Mouse (Mus musculus): Measurements from ENCODE around the gene Ptcd2. TPM values are rescaled to one million over a fixed set of nuclear protein-coding genes. Genes with fewer than 3 reads are reported as not detected.
A peak's percentile ranks its signal among the peaks of the same experiment; 100 is the strongest.

Gene Ptcd2
- polyA plus RNA-seq, 1 experiment from 2014 or later: 53.2 TPM

DNA sequence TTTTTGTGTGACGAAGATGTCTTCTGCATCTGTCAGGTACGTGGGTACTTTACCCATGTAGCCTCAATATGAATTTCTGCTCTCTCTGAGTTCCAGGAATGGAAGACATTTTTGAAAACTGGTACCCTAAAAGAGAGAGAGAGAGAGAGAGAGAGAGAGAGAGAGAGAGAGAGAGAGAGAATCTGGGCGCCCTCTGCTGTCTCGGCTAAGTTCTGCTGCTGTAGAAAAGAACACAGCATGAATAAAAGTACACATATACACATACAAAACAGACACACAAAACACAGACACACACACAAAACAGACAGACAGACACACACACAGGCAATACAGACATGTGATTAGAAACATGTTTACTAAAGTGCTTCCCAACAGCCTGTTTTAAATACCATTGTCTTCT, 27.4 kb downstream of the Ptcd2 start:
- H3K4me1 ChIP-seq: no peaks in the 10 kb centered on the region
- WGBS: 54% methylated on average over 4 of the region's 4 CpGs
- no peaks in the 10 kb centered on the region for H3K27me3 ChIP-seq (replicated peaks)
- H3K9me3 ChIP-seq: no peaks in the 10 kb centered on the region
- no peak overlapping the region for H3K27ac ChIP-seq
- peaks cover 21% of the 10 kb centered on the region for H3K36me3 ChIP-seq (replicated peaks)
- ATAC-seq (replicated peaks): peak; percentile 42; the same call in 1 of the 2 replicates
- H3K9ac ChIP-seq: no peak overlapping the region
- no peak overlapping the region for H3K4me2 ChIP-seq
- H3K4me3 ChIP-seq: no peak overlapping the region

DNA sequence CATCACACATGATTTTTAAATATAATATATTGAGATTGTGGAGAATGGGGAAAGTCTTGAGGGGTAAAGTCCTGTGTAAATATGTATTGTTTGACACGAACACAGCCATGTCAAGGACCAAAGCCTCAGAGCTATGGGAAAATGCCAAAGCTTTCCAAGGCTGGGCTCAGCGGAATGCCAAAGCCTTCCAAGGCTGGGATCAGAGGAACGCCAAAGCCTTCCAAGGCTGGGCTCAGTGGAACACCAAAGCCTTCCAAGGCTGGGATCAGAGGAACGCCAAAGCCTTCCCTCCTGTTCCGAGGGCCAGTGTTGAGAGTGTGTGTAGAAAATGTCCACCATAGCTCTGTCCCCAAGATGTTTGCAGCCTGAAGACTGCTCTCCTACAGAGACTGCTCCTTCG, 28.1 kb downstream of the Ptcd2 start:
- Histone ChIP-seq H3K27me3 (replicated peaks) (no peaks in the 10 kb centered on the region), H3K4me1 (no peaks in the 10 kb centered on the region), H3K9ac (no peak overlapping the region), H3K4me2 (no peak overlapping the region), H3K36me3 (replicated peaks) (peaks cover 19% of the 10 kb centered on the region), H3K4me3 (no peak overlapping the region), H3K27ac (no peak overlapping the region), H3K9me3 (no peaks in the 10 kb centered on the region)
- ATAC-seq (replicated peaks): no peak
- WGBS: 93% methylated on average over 6 of the region's 6 CpGs

DNA sequence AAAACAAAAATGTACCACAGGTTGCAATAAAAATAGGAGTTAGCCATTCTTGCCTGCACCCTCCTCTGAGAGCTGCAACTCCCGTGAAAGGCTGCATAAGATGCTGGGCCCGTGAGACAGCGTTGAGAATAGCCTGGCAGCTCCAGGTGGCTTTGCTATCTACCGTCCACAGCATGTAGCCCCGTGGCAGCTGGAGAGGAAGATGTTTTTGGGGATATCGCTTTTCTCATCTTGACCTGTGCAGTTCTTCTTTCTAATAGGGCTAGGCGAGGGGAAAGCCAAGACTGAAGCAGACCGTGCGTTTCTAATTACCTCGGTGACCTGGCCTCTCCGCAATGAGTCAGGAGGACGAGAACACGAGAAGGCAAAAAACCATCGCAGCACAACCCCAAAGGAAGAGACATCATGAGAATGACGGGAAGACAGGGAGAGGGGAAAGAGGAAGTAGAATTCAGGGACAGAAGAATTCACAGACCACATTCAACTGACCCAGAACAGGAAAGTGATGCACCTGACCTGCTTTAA, 29.8 kb downstream of the Ptcd2 start:
- Histone ChIP-seq H3K4me2 (no peak overlapping the region), H3K27ac (no peak overlapping the region), H3K9me3 (no peaks in the 10 kb centered on the region), H3K36me3 (replicated peaks) (peaks cover 5% of the 10 kb centered on the region), H3K4me1 (no peaks in the 10 kb centered on the region), H3K27me3 (replicated peaks) (no peaks in the 10 kb centered on the region), H3K9ac (no peak overlapping the region), H3K4me3 (no peak overlapping the region)
- no peak for ATAC-seq (replicated peaks)
- WGBS: 88% methylated on average over 15 of the region's 15 CpGs

DNA sequence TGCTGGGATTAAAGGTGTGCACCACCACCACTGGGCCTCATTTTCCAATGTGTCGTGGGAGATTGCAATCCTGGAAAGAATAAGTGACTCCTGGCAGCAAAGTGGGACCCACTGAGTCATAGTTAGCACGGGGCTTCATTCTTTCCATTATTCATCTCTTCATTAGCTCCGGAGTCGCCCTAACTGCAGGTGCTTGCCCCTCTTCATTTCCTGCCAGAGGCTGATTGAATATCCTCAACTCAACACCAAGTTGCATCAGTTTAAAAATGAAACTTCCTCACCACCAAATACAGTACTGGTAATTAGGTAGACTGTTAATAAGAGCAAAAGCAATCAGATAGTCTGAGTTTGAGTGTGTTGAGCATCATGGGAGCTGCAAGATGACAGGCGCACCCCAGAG, 30.4 kb downstream of the Ptcd2 start:
- Histone ChIP-seq H3K4me3 (no peak overlapping the region), H3K9me3 (no peaks in the 10 kb centered on the region), H3K27me3 (replicated peaks) (no peaks in the 10 kb centered on the region), H3K36me3 (replicated peaks) (no peaks in the 10 kb centered on the region), H3K27ac (no peak overlapping the region), H3K4me1 (no peaks in the 10 kb centered on the region), H3K4me2 (no peak overlapping the region), H3K9ac (no peak overlapping the region)
- WGBS: 92% methylated on average over 5 of the region's 5 CpGs
- no peak for ATAC-seq (replicated peaks)

DNA sequence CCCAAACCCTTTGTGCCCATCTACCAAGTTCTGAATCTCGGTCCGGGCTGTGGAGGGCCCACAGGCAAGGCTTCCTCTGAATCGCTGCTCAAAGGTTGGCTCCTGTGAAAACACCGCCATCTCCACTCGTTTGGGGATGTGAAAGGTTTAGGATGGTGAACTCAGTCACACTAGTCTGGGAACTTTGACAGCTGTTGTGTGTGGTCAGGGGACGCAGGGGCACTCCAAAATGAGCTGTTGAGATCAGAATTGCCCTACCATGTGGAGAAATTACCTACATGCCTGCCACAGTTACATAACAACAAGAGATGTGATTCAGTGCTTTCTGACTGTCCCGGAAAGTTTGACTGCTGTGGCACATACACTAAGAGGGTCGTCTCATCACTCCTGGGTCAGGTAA, 36.1 kb downstream of the Ptcd2 start:
- 91% methylated on average over 8 of the region's 8 CpGs for WGBS

DNA sequence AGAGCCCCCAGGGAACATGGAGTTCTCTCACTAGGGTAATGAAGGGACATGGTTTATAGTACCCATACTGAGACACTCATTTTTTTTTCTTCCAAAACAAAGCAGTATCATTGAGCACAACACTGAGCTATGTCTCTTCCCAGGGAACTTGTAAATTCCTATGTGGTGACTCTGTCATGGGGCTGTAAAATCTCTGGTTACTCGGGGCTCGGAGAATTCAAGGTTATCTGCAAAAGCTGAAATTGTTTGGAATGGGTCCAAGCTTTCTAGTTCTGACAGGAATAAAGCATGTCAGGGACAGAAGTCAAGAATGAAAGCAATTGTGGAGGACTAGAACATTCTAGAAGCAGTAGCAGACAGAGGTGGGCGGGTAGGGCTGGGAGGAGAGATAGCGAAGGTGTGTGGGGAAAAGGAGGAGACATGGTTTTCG, 36.6 kb downstream of the Ptcd2 start:
- Histone ChIP-seq H3K9me3 (no peaks in the 10 kb centered on the region), H3K27me3 (replicated peaks) (no peaks in the 10 kb centered on the region), H3K4me3 (no peak overlapping the region), H3K9ac (no peak overlapping the region), H3K36me3 (replicated peaks) (no peaks in the 10 kb centered on the region), H3K4me1 (no peaks in the 10 kb centered on the region), H3K27ac (no peak overlapping the region), H3K4me2 (no peak overlapping the region)
- no peak for ATAC-seq (replicated peaks)
- 85% methylated on average over 5 of the region's 5 CpGs for WGBS

More for the DNA sequence above, 36.1 kb downstream of the Ptcd2 start:
- H3K36me3 ChIP-seq (replicated peaks): no peaks in the 10 kb centered on the region
- no peaks in the 10 kb centered on the region for H3K9me3 ChIP-seq
- H3K27me3 ChIP-seq (replicated peaks): no peaks in the 10 kb centered on the region
- no peak for ATAC-seq (replicated peaks)
- no peak overlapping the region for H3K27ac ChIP-seq
- H3K4me2 ChIP-seq: no peak overlapping the region
- H3K9ac ChIP-seq: no peak overlapping the region
- H3K4me1 ChIP-seq: no peaks in the 10 kb centered on the region
- H3K4me3 ChIP-seq: no peak overlapping the region

DNA sequence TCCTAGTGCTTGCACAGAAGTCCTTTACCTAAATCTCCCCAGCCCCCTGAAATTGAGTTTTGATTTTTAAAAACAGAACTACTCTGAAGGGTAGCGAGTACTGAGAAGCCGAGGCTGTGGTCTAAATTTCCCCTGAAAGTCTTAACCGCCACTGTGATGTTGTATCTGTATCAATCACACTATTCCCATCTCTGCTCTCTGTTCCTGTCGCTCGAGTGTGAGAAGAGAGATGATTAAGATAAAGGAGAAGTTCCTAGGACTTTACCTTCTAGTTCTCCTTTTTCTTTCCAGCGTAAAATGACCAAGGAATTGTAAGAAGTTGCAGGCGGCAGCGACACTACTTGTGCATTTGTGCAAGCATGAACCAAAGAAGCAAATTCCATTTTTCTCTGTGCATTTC, 38.3 kb downstream of the Ptcd2 start:
- H3K36me3 ChIP-seq (replicated peaks): no peaks in the 10 kb centered on the region
- no peak for ATAC-seq (replicated peaks)
- no peaks in the 10 kb centered on the region for H3K9me3 ChIP-seq
- no peak overlapping the region for H3K4me2 ChIP-seq
- H3K4me1 ChIP-seq: no peaks in the 10 kb centered on the region
- no peak overlapping the region for H3K4me3 ChIP-seq
- 91% methylated on average over 8 of the region's 8 CpGs for WGBS
- H3K27ac ChIP-seq: no peak overlapping the region
- H3K27me3 ChIP-seq (replicated peaks): no peaks in the 10 kb centered on the region
- H3K9ac ChIP-seq: no peak overlapping the region

DNA sequence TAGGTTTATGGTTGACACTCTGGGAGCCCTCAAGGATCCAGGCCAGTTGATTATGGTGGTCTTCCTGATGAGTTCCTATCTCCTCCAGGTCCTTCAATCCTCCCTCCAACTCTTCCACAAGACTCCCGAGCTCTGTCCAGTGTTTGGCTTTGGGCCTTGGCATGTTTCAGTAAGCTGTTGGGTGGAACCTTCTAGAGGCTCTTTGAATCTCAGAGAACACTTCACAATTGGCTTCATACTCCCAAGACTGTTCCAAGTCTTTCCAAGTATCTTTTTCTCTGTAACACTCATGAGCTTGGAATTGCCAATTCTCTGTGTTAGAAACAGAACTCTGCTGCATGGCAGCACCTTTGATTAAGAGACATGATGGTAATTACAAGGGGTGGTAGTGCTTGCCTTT, 39.3 kb downstream of the Ptcd2 start:
- no peaks in the 10 kb centered on the region for H3K27me3 ChIP-seq (replicated peaks)
- no peak overlapping the region for H3K4me3 ChIP-seq
- no peak overlapping the region for H3K27ac ChIP-seq
- no peak for ATAC-seq (replicated peaks)
- H3K9me3 ChIP-seq: no peaks in the 10 kb centered on the region
- no peaks in the 10 kb centered on the region for H3K36me3 ChIP-seq (replicated peaks)
- no peak overlapping the region for H3K9ac ChIP-seq
- WGBS: 90% methylated on average over 1 of the region's 1 CpGs
- no peaks in the 10 kb centered on the region for H3K4me1 ChIP-seq
- H3K4me2 ChIP-seq: no peak overlapping the region

DNA sequence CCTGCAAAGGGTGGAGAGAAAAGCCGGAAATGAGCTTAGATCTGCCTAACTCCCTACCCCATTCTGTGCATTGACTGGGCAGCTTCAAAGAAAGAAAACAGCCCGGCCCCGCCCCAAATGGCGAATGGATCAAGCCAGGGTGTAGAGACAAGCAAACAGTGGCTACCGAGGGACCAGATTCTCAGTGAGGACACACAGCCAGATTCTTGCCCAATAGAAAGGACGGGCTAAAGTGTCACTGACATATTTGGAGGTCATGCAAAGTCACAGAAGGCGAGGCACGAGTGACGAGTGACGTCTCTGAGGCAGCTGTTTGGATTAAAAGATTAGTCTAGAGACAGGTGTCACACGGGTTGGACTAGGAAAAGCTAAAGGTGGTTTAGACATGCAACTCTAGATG, 40.1 kb downstream of the Ptcd2 start:
- no peaks in the 10 kb centered on the region for H3K36me3 ChIP-seq (replicated peaks)
- no peaks in the 10 kb centered on the region for H3K27me3 ChIP-seq (replicated peaks)
- no peak for ATAC-seq (replicated peaks)
- no peak overlapping the region for H3K9ac ChIP-seq
- 60% methylated on average over 11 of the region's 11 CpGs for WGBS
- H3K4me2 ChIP-seq: no peak overlapping the region
- H3K4me3 ChIP-seq: no peak overlapping the region
- H3K27ac ChIP-seq: no peak overlapping the region
- H3K9me3 ChIP-seq: no peaks in the 10 kb centered on the region
- H3K4me1 ChIP-seq: no peaks in the 10 kb centered on the region

DNA sequence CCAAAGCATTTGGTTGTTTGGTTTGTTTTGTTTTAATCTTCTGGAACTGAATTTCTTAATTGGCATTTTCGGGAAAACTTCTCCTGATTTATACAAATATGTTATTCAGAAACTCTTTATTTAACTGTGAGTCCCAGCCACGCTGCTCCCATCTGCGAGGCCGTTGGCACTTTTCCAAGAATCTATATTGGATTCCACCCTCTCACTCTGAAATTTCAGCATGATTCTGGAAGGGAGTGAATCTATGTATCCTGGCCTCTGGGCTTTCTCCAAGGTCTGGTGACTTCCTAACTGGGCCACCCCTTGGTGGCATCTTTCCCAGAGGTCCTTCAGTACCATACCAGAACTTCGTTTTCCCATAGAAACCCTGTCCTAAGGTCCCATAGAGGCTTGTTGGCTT, 40.7 kb downstream of the Ptcd2 start:
- ATAC-seq (replicated peaks): no peak
- WGBS: 70% methylated on average over 5 of the region's 5 CpGs
- no peak overlapping the region for H3K9ac ChIP-seq
- H3K4me2 ChIP-seq: no peak overlapping the region
- H3K27me3 ChIP-seq (replicated peaks): no peaks in the 10 kb centered on the region
- H3K9me3 ChIP-seq: no peaks in the 10 kb centered on the region
- no peak overlapping the region for H3K27ac ChIP-seq
- no peaks in the 10 kb centered on the region for H3K4me1 ChIP-seq
- no peaks in the 10 kb centered on the region for H3K36me3 ChIP-seq (replicated peaks)
- no peak overlapping the region for H3K4me3 ChIP-seq

DNA sequence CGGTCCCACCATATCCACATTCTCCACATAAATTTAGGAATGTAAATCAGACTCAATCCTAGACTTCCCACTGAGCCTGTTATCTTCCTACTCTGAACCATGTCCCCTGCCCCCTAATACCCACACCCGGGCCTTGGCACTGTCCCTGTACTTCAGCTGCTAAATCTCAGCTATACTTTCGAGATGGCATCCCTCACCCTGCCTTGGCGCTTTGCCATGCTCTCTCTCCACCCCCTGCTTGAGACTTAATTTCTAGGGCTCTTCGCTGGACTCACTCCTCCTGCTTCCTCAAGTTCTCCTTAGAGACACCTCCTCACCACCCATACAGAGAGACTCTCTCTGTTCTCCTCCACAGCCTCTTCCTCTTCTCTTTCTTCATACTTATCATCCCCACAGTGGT, 44.6 kb downstream of the Ptcd2 start:
- no peaks in the 10 kb centered on the region for H3K36me3 ChIP-seq (replicated peaks)
- 76% methylated on average over 5 of the region's 5 CpGs for WGBS
- H3K4me3 ChIP-seq: no peak overlapping the region
- no peak overlapping the region for H3K4me2 ChIP-seq
- H3K4me1 ChIP-seq: no peaks in the 10 kb centered on the region
- H3K9ac ChIP-seq: no peak overlapping the region
- no peak overlapping the region for H3K27ac ChIP-seq
- no peak for ATAC-seq (replicated peaks)
- H3K9me3 ChIP-seq: no peaks in the 10 kb centered on the region
- no peaks in the 10 kb centered on the region for H3K27me3 ChIP-seq (replicated peaks)

DNA sequence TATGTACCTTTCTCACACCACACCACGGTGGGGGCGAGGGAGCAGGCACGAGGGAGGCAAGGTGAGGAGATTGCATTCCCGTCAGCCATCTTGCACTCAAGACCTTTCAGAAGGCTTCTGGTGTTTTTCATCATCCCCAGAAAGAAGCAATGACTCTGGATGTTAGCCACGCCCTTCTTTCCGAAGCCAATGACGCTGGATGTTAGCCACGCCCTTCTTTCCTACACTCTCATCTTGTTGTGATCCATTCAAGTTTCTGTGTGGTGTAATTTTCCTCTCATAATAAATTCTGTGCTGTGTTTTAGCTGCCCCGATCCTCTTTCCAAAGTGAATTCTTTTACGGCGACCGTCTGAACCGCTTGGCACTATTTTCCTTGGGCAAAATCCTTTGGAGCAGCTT, 50.3 kb downstream of the Ptcd2 start:
- ATAC-seq (replicated peaks): no peak
- no peaks in the 10 kb centered on the region for H3K27me3 ChIP-seq (replicated peaks)
- no peak overlapping the region for H3K9ac ChIP-seq
- no peaks in the 10 kb centered on the region for H3K4me1 ChIP-seq
- no peak overlapping the region for H3K4me2 ChIP-seq
- H3K4me3 ChIP-seq: no peak overlapping the region
- WGBS: 94% methylated on average over 13 of the region's 13 CpGs
- H3K9me3 ChIP-seq: no peaks in the 10 kb centered on the region
- no peaks in the 10 kb centered on the region for H3K36me3 ChIP-seq (replicated peaks)
- no peak overlapping the region for H3K27ac ChIP-seq

DNA sequence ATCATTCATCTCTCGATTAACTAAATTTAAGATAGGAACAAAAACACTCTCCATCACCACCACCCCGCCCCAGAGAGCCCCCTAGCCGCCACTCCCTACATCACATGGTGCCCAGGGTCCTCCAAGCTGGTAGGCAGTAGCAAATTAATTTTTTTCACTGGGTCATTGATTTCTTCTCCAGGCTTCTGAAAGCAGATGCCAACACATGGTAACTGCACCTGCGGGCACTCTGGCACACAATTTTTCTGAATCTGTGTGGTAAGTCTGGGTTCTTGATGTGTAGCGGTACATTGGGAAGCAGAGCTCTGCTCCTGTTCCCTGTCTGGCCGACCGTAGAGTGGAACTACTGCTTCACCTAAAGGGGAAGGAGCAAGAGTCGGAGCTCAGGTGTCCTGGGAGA, 53.7 kb downstream of the Ptcd2 start:
- no peak overlapping the region for H3K27ac ChIP-seq
- H3K4me1 ChIP-seq: no peaks in the 10 kb centered on the region
- no peaks in the 10 kb centered on the region for H3K9me3 ChIP-seq
- no peak overlapping the region for H3K4me3 ChIP-seq
- 92% methylated on average over 8 of the region's 8 CpGs for WGBS
- H3K4me2 ChIP-seq: no peak overlapping the region
- no peaks in the 10 kb centered on the region for H3K36me3 ChIP-seq (replicated peaks)
- no peak overlapping the region for H3K9ac ChIP-seq
- no peak for ATAC-seq (replicated peaks)
- H3K27me3 ChIP-seq (replicated peaks): no peaks in the 10 kb centered on the region

All from midbrain, embryonic 15.5 days (tissue).